Mouse (Mus musculus) WW6 (cell line): ENCODE results near the gene Oxa1l.
"Not testable (repeated sequence)": the region's sequence is repeated elsewhere in the genome, so short reads cannot be mapped to it uniquely, and the experiment has no call there.

Experiments used
- DNase-seq: peaks from one replicate; pipeline ENCODE4 v3.0.0-alpha.2; 2013; ENCODE audit warnings: low read depth, low spot score

The Oxa1l gene

DNA sequence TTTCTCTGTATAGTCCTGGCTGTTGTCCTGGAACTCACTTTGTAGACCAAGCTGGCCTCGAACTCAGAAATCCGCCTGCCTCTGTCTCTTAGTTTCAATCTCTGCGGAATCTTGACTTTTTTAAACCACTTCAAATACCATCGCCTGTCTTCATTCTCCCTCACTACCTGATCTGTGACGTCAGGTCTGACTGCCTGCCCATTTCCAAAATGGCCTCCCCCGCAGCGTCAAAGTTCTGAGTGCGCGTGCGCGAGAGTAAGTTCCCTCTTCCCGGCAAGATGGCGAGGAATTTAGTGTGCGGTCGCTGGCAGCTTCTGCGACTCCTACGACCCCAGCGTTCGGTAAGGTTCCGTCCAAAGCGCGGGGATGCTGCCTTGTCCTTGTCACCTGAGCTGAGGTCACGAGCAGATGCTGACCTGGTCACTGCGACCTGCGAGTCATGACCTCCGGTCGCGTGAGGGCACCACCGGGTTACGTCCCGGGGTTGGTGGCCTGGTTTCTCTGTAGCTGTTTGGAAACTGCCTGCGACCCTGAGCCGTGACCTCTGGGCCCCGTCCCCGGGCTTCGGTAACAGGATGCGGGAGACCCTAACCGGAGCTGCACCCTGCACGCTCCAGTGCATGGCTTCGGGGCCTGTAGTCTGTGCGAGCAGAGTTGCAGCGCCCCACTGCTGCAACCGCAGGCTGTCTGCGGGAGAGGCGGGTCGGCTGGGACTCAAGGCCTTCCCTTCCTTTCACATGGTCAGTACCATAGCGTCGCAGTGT lies at the start of gene Oxa1l:
Oxa1l (plus strand) TSS at position 258 of the 764 bp plus-strand sequence.
- DNase-seq = peak; percentile 86

DNA sequence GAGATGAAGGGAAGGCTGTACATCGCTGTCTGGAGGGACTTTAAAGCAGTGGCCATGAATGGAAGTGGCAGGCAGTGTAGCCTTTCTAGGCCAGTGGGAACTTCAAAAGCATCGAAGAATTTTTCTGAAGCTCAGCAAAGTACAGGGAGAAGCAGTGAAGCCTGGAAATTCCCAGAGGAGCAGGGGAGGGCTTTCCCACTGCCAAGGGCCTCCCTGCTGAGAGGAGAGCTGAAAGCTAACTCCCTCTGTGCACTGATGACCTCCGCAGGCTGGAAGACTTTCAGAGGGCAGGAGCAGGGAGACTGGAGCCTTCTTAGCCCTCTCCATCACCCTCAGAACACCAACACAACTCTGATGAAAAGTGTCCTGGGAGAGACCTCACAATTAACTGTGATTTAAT lies 48.9 kb upstream of the Oxa1l start:
- no peak for DNase-seq

DNA sequence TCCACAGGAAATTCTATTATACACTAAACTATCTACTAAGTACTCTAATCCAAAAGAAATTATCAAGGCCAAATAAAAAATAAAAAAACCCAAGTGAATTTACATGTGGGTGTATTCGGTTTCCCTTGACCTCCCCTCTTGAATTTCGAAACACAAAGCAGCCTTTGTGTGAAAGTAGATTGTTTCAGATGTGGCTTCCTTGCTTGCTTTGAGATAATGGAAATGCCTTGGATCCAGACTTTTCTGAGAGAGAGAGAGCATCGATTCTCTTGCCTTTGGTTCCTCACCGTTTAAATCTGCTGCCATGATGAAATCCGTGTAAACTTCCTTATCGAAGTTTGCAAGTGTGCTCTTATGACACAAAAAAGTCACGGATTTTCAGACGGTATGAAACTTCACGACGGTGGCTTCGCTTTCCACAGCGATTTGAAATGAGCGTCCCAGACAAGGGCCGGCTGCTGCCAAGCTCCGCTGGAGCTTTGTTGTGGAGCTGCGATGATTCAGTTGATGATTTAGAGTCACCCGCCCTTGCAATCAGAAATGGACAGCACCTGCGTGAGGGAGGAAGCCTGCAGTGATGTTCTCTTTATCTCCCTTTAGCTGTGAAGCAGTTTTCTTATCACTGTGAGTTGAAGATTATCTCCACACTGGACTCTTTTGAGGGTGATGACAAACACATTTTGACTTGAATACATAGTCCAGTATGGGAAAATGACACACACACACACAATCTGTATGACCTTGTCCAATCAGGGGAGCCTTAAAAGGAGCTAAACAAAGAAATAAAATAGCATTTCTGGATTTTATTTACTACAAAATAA lies 38.9 kb upstream of the Oxa1l start:
- DNase-seq = no peak

DNA sequence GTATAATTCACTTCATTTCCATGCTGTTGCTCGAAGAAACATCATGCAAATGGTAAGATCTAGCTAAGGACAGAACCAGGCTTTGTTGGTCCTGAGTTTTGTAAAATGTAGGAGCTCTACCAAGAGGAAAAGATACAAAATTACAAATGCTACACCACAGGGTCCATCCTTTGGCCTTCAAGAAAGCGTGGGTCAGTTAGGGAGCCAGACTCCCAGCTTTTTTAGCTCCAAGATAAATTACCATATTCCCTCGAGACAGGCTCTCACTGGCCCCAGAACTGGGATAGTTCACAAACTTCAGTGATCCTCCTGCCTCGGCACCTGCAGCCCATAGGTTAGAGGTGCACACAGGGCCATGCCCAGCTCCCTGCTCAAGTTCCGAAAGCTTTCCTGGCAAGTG lies 36.1 kb upstream of the Oxa1l start:
- no peak for DNase-seq

DNA sequence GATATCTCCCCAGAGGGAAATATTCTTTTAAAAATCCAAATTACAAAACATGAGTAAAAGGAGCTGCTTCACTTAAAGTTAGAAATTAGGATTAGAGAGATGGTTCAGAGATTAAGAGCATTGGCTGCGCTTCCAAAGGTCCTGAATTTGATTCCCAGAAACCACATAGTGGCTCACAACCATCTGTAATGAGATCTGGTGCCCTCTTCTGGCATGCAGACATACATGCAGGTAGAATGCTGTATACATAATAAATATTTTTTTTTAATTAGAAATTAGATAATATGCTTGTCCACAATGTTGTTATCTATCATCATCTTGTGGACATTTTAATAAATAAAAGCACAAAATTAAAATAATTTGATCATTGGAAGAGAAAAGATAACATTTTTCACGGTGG lies 32.1 kb upstream of the Oxa1l start:
- DNase-seq = no peak

DNA sequence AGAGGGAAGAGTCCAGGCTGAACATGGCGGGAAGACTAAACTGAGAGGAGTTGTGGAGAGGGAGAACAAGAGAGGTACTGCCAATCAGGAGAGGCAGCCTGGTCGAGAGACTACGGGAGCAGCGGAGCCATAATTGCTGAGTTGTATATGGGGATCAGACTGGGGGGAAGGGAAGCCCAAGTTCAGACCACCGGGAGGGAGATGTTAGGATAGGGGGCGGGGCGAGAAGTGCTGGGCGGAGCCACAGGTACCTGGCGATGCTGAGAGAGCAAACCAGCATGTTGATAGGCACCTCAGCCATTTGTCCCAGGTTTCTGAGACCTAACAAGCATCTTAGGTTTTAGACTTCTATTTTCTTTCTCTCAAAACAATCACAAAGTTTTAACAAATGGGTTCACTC lies 31.4 kb upstream of the Oxa1l start:
- DNase-seq = peak; percentile 70

DNA sequence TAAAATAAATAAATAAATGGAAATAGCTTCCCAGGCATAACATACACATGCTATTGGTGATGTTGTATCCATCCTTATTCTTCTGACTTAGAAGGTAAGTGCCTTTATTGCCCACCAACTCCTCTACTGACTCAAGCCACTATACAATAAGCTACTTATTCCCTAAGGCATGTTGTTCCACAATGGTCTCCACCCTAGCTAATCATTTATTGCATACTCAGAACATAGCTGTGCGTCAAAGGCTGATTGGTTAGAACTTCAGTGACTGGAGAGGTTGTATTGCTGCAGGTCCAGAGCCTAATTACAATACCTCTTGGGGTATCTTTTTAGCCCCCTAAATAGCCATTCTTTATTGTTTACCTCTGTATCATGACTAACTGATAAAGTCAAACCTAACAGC lies 29.5 kb upstream of the Oxa1l start:
- DNase-seq = no peak

DNA sequence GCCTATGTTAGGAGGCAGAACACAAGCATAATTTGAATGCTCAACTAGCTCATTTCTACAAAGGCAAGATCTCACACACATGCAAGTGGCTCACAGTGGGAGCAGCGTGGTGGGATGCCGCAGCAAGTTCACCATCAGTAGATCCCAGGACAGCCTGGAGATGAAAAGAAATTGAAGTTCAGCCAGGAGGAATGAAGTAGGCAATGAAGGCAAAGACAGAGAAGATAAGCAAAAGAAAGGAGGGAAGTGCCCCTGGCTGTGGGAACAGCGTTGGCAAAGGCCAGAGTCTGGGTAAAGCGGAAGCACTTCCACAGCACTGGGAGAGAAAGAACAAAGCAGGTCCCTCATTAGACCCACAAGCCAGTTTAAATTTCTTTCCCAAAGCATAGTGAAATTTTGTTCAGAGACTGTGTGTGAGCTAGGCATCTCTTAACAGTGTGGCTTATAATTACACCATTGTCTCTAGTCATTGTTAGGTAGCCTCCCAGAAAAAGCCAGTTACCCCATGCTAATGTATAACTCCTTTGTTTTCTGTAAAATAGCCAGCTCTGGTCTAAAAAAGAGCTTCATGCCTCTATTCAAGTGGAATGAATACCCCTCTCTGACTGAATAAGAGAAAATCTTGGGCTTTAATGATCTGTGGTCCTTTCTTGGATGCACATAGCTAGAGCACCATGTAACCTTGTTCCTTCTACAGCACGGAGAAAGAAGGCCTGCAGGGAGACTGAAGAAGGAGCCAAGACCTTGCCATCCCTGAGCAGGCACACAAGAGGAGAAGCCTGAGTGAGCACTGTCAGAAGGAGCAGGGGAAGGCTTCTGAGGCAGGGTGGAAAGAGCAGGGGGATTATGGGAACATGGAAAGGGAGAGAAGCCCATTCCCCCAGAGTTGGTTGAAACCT lies 28.2 kb upstream of the Oxa1l start:
- no peak for DNase-seq

DNA sequence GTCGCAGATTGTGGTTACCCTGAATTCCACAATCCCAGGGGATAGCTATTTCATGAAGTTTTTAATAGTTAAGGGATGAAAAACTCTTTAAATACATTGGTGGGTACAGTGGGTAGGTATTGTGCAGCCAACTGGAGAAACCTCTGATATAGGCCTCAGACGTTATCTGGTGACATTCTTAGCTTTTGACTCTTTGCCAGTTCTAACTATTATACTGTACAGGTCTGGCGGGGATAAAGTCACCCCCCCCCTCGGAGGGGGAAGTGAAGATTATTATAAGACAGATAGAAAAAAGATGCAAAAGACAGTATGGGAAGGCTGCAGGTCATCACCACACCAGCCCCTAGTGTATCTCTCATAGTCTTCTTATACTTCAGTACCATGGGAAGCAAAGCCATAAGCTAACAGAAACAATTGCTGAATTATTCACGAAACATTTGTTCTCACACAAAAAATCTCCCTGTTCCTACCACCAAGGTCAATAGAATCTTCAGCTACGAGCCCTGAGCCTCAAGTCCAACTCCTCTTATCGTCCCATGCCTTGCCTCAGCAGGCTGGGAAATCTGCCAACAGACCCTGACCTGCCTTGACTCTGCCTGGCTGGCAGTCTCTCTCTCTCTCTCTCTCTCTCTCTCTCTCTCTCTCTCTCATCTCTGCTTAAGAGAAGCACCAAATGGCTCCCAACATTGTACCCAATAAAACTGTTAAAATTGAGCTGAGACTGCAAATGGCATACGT lies 27.0 kb upstream of the Oxa1l start:
- DNase-seq = no peak

DNA sequence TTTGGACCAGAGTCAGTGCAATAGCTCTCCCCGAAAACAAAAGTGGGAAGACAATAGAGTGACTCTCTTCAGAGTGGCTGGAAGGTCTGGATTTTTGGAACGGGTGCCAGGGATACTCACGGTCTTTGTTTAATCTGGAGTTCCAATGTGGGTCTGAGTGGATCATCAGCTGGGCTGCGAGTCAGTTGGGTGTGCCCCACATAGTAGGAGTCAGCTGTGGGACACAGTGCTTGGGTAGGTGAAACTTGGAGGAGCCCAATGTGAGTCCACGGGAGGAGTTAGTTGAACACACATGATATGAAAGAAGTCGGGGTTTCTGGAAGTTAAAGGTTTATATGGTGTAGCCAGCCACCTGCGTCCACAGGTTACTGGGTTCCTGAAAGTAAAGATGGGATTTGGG lies 19.8 kb upstream of the Oxa1l start:
- no peak for DNase-seq

DNA sequence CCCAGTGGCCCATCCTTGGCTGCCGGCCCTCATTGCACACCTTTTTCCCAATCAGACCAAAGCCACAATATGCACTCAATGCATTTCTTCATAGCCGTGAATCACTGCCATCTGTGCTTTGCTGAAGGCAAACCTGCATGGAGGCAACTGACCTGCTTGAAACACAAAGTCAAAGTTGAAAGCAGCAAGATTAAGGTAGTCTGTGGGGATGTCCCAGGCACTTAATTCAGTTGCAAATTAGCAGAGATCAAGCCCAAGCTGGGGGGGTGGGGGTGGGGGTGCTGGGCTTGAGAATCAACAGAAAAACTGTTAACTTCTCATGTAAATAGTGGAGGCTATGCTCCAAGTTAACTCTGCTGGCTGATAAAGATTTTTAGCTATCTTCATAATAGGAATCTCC lies 18.8 kb upstream of the Oxa1l start:
- not testable (repeated sequence) for DNase-seq

DNA sequence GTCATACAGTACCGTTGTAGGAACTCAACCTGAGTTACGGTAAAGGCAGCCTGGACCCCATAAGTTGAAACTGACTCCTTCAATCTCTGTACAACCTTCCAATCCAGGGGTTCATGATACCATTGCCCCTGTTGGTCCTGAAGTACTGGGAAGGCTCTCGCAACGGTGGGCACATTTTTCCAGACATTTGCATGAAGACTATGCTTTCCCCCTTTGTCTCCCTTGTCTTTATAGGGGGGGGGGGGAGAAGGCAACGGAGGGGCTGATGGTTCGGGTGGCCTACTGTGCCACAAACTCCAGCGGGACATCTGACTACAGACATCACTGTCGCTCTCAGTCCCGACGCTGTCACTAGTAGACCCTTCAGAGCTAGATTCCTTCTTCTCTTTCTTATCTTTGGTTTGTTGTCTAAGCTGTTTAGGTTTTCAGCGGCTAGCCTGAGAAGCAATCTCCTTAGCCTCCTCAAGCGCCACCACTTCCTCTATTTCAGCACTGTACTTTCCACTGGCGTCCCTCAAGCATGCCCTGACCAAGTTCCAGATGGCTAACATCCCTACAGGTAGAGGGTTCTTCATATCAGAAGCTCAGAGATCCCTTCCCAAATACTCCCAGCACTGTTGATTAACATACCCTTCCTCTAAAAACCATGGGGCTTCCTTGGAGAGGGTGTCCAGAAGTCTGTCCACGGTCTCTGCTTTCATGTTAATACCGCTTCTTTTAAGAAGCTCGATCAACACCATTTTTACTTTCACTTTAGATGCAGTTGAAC lies 9.7 kb upstream of the Oxa1l start:
- not testable (repeated sequence) for DNase-seq

DNA sequence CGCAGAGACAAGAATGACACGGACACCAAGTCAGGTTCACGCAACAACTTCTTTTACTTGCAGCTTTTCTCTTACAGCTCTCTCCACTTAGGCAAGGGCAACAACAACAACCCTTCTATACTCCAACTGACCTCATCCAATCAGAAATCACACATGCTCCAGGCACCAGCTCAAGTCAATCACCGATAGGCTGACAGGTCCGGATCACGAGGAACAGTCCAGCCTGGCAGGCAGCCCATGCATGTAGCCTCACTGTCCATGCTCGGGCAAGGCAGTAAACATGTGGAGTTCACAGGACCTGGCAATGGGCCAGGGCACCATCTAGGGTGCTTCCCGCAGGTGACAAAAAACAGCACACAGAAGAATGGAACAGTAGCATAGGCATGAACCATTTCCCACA lies 8.3 kb upstream of the Oxa1l start:
- DNase-seq = no peak

DNA sequence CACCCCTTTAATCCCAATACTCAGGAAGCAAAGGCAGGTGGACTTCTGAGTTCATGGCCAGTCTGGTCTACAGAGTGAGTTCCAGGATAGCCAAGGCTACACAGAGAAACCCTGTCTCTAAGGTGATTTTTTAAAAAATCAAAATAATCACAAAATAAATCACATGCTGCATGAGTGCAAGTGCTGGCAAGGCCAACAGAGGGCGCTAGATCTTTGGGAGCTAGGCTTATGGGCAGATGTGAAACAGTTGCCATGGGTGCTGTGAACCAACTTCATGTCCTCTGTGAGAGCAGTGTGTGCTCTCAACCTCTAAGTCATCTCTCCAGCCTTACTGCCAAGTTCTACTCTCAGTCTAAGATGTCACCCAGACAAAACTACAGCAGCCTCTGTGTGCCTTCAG lies 6.2 kb upstream of the Oxa1l start:
- no peak for DNase-seq

DNA sequence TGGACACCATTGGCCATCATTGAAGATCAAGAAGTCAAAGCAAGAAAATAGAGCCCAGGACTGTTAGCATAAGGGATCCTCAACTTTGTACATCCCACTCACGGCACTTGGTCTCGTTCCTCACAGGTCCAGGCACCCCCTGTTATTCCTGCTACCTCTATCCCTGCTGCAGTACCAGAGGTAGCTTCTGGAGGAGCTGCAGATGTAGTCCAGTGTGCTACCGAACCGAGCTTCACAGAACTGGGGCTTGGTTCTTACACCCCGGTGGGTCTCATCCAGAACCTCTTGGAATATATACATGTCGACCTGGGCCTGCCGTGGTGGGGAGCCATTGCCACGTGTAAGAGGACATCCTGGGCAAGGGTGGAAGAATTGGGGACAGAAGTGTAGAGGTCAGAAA lies 2.5 kb downstream of the Oxa1l start:
- DNase-seq = no peak

DNA sequence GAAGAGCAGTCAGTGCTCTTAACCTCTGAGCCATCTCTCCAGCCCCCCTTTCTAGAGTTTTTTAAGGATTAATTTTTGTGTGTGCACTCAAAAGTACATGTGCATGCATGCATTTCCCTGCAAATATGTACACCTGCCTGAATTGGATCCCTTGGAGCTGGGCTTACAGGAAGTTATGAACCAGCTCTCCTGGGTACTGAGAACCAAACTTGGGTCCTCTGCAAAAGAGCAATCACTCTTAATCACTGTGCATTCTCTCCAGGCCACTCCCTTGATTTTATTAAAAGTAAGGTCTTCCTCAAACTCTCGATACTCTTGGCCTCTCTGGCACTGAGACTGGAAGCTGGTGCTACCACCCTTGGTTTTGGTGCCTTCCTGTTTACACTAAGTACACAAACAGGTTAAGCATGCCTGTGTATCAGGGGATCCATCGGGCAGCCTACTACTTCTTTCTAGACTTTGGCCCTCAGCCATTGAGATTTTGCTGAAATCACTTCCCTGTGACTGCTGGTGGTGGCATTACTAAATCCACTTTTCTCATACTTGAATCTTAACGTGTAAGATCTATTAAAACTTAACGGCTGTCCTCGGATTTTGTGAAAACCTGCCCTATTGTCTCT lies 4.5 kb downstream of the Oxa1l start:
- DNase-seq = no peak

DNA sequence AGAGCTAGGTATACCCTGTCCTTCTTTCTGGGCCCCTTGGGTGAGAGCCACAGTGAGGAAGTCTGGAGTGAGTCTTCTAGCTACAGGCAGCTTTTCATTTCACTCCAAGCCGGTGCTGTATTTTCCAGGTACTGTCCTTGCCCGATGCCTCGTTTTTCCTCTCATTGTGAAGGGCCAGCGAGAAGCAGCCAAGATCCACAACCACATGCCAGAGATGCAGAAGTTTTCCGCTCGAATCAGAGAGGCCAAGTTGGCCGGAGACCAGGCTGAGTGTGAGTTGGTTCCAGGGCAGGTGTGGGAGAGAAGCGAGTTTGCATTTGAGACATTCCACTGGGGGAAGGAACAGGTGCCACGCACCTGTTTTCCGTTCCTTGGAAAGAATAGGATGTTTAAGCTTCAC lies 5.9 kb downstream of the Oxa1l start:
- no peak for DNase-seq

DNA sequence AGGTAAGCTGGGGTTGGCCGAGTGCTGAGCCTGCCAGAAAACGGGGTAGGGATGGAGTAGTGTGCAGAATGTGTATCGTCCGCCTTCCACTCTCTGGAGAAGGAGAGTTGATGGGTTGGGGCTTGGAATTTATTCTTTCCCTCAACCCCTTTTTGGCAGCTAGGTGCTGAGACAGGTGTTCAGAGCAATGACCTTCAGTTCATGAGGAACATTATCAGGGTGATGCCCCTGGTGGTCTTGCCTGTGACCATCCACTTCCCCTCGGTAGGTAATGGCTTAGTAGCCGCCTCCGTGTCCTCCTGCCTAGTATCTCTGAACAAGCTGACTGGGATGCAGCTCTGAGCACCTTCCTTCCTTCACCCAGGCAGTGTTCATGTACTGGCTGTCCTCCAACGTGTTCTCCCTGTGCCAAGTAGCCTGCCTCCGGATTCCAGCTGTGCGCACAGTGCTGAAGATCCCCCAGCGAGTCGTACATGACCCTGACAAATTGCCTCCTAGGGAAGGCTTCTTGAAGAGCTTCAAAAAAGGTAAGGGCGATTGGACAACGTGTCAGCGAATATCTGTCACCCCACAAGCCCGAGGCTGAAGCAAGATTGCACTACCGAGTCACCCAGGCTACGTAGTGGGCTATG lies 6.9 kb downstream of the Oxa1l start:
- DNase-seq = no peak

DNA sequence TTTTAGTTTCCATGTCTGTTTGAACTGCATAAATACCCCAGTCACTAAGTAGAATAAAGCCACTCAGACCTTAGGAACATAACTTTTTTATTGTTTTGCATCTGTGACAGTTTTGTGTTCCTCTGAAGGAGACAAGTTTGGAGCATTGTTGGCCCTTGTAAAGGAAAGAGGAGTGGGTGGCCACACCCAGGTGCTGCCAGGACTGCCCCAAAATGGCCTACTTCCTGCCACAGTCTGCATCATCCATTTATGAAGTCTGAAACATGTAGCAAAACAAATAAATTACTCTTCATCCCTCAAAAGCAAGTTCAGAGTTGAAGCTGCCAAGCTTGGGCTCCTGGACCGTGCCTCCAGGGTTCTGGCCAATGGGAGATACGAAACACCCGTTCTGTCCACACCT lies 8.7 kb downstream of the Oxa1l start:
- no peak for DNase-seq

DNA sequence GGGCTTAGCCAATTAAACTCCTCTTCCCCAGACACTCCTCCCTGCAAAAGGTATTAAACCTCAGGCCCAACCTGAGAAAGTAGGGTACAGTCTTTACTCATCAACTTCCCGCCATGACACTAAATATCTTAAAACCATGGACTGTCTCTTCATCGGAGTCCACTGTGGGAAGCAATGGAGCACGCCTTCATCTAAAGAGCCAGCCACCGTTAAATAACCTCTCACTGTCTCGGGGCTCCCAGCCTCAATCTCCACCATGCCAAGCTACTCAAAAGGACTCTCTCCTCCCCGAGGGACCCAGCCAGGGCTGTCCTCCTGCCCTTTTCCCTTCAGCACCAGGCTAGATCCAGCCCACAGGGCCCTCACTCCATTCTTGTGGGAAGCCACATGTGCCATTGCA lies 10.0 kb downstream of the Oxa1l start:
- no peak for DNase-seq
